Mouse (Mus musculus): ENCODE measurements around the gene Rnase11. TPM values are rescaled to one million over a fixed set of nuclear protein-coding genes. Genes with fewer than 3 reads are reported as not detected.
A peak's percentile ranks its signal among the peaks of the same experiment; 100 is the strongest.
"Not testable (repeated sequence)": the region's sequence is repeated elsewhere in the genome, so short reads cannot be mapped to it uniquely, and the experiment has no call there.

Rnase11 gene
- polyA plus RNA-seq (2014; fragmentation: Nextera tagmentation; extraction: Ambion mirVana) = not detected in 2 replicates

DNA sequence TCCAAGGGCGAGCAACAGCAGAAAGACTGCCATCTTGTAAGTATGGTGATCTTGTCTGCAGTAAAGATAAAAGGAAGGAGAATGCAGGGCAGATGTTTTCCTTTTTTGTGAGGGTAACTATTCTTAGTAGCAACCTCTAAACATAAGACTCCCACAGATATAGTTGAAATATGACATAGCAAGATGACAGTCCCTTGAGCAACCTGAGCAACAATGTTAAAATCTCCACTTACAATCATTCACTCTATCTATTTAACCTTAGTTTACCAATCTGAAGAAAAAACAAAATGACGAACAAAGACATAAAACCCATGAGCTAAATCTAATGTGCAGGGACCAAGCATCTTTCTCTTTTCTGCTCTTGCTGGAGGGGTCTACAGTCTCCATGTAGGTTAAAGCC, at the start of gene Rnase11:
TSS of gene Rnase11 (minus strand) at position 101 of the 400 bp plus-strand sequence.
- Histone ChIP-seq H3K4me1 (ENCODE audit: insufficient read depth) (no peaks in the 10 kb centered on the region), H3K9ac (no peak within 1 kb of the TSS), H3K9me3 (ENCODE audit: low read depth, low read length) (no peaks in the 10 kb centered on the region), H3K4me3 (ENCODE audit: low read depth, low read length) (no peak within 1 kb of the TSS), H3K27me3 (ENCODE audit: insufficient read depth, low read length) (no peaks in the 10 kb centered on the region), H3K36me3 (ENCODE audit: insufficient read depth) (no peaks in the 10 kb centered on the region), H3K27ac (ENCODE audit: low read depth) (no peak within 1 kb of the TSS), H3K4me2 (no peak within 1 kb of the TSS)
- DNase-seq (no peak), ATAC-seq (ENCODE audit: insufficient read depth) (no peak)
- 74% methylated on average over 2 of the region's 2 CpGs for WGBS
- TF ChIP-seq CTCF (IDR thresholded peaks at IDR 0.05; ENCODE audit: low read depth) = no peak

GRCm38 (mm10) chr14:51098921-51099320, 49.0 kb upstream of the Rnase11 start:
- Histone ChIP-seq H3K36me3 (ENCODE audit: insufficient read depth) (no peaks in the 10 kb centered on the region), H3K27ac (ENCODE audit: low read depth) (no peak overlapping the region), H3K9me3 (ENCODE audit: low read depth, low read length) (no peaks in the 10 kb centered on the region), H3K27me3 (ENCODE audit: insufficient read depth, low read length) (no peaks in the 10 kb centered on the region), H3K9ac (no peak overlapping the region), H3K4me1 (ENCODE audit: insufficient read depth) (peaks cover 4% of the 10 kb centered on the region; the same call in 1 of the 2 replicates), H3K4me2 (no peak overlapping the region), H3K4me3 (ENCODE audit: low read depth, low read length) (no peak overlapping the region)
- no peak for DNase-seq
- WGBS = 88% methylated on average over 11 of the region's 11 CpGs
- TF ChIP-seq CTCF (IDR thresholded peaks at IDR 0.05; ENCODE audit: low read depth) = no peak
- ATAC-seq (ENCODE audit: insufficient read depth) = no peak

GRCm38 (mm10) chr14:51098300-51098699, 48.3 kb upstream of the Rnase11 start:
- not testable (repeated sequence) for H3K4me2 ChIP-seq; H3K36me3 ChIP-seq (ENCODE audit: insufficient read depth); H3K9me3 ChIP-seq (ENCODE audit: low read depth, low read length); H3K4me3 ChIP-seq (ENCODE audit: low read depth, low read length); H3K9ac ChIP-seq; H3K4me1 ChIP-seq (ENCODE audit: insufficient read depth); H3K27ac ChIP-seq (ENCODE audit: low read depth); H3K27me3 ChIP-seq (ENCODE audit: insufficient read depth, low read length)
- ATAC-seq (ENCODE audit: insufficient read depth) = peak; percentile 18; the same call in 1 of the 2 replicates
- DNase-seq = peak; percentile 8
- TF ChIP-seq CTCF (IDR thresholded peaks at IDR 0.05; ENCODE audit: low read depth) = peak; percentile 72
- WGBS = 28% methylated on average over 1 of the region's 1 CpGs

DNA sequence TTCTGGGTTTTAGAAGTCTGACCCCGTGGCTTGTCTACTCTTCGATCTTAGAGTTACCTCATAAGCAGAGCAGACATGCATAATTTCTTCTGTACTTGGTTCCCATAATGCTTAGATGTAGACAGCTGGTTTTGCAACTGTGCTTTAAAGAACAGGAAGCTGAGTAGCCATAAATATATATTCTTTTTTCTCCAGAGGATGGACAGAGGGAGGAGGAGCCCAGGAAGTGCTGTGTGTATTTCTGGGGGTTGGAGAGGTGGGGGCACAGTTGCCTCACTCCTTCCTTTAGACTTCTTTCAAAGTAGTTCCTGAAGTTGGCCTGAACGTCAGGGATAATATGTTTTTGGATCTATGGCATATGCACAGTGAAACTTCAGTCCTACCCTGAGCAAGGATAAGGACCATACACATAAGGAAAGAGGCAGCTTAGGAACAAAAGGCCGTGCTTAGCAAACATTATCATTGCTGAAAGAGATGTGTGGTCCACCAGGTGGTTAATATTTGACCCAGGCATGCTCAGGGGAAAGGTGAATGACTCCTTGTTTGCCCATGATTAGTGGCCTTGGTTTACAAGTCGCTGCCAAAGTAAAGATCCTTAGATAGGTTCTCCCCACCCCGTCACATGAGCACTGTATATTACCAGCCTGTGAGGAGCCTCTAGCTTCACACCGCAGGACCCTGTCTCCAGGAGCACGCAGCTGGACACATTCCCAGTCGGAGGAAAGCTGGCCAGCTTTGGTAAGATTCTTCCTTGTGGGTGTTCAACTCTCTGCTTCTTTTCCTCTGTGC, 46.0 kb upstream of the Rnase11 start:
- H3K4me3 ChIP-seq (ENCODE audit: low read depth, low read length) = no peak overlapping the region
- H3K27ac ChIP-seq (ENCODE audit: low read depth) = peak overlapping the region; percentile 8; the same call in 1 of the 2 replicates
- WGBS = 30% methylated on average over 9 of the region's 9 CpGs
- no peak for TF ChIP-seq CTCF (IDR thresholded peaks at IDR 0.05; ENCODE audit: low read depth)
- H3K4me2 ChIP-seq = peak overlapping the region; percentile 10; the same call in 1 of the 2 replicates
- DNase-seq = peak; percentile 55
- H3K27me3 ChIP-seq (ENCODE audit: insufficient read depth, low read length) = no peaks in the 10 kb centered on the region
- H3K9ac ChIP-seq = no peak overlapping the region
- ATAC-seq (ENCODE audit: insufficient read depth) = no peak
- H3K36me3 ChIP-seq (ENCODE audit: insufficient read depth) = no peaks in the 10 kb centered on the region
- H3K4me1 ChIP-seq (ENCODE audit: insufficient read depth) = peaks cover 12% of the 10 kb centered on the region; the same call in 1 of the 2 replicates
- no peaks in the 10 kb centered on the region for H3K9me3 ChIP-seq (ENCODE audit: low read depth, low read length)

DNA sequence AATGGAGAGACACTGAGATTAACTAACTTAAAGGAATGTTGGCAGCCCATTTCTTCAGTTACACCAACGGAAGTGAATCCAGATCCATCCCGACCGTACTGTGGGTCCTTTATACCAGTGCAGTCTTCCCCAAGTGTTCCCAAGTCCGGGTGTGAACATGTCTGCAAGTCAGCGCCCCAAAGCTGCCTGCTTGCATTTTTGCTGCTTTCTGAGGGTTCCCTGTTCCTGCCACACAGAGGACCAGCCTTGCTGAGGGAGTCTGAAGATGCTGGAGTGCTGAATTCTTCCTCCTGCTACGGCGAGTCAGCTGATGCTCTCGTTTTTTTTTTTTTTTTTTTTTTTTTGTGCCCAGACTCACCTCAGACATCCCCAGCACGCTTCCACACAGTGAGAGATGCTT, 45.0 kb upstream of the Rnase11 start:
- TF ChIP-seq CTCF (IDR thresholded peaks at IDR 0.05; ENCODE audit: low read depth) = no peak
- DNase-seq = no peak
- H3K4me2 ChIP-seq = no peak overlapping the region
- no peak overlapping the region for H3K9ac ChIP-seq
- H3K27me3 ChIP-seq (ENCODE audit: insufficient read depth, low read length) = no peaks in the 10 kb centered on the region
- no peak for ATAC-seq (ENCODE audit: insufficient read depth)
- H3K4me3 ChIP-seq (ENCODE audit: low read depth, low read length) = no peak overlapping the region
- H3K27ac ChIP-seq (ENCODE audit: low read depth) = no peak overlapping the region
- no peaks in the 10 kb centered on the region for H3K36me3 ChIP-seq (ENCODE audit: insufficient read depth)
- H3K4me1 ChIP-seq (ENCODE audit: insufficient read depth) = peaks cover 12% of the 10 kb centered on the region; the same call in 1 of the 2 replicates
- no peaks in the 10 kb centered on the region for H3K9me3 ChIP-seq (ENCODE audit: low read depth, low read length)
- WGBS = 63% methylated on average over 9 of the region's 9 CpGs

DNA sequence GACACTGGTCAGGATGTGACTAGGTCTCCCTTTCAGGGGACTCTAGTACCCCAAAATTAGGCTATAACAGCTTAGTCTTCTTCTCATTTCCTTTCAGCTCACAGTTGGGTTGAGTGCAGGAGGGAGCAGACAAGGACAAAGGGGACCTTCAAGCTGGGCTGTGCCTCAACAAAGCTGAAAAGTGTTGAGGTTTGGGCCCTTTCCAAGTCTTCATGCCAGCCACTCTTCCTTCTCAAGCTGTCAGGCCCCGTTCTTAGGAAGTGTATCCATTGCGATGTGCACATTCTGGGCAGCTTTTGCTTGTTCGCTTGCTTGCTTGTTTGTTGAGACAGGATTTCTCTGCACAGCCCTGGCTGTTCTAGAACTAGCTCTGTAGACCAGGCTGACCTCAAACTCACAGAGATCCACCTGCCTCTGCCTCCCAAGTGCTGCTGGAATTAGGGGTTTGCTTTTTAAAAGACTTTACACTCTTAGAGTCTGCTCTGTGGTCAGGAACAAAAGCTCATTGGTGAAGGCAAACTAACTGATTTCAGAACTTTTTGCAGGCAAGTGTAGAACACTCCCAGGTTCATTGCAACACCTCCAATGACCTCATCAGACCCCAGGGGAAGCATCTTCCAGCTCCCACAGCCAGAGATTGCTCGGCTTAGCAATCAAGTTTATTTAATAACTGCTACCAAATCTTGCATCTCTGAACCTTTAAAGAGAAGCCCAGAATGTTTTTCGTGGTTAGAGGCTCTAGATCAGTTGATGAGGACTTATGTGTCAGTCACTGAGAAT, 44.3 kb upstream of the Rnase11 start:
- peaks cover 12% of the 10 kb centered on the region; the same call in 1 of the 2 replicates for H3K4me1 ChIP-seq (ENCODE audit: insufficient read depth)
- no peak for DNase-seq
- no peak overlapping the region for H3K4me3 ChIP-seq (ENCODE audit: low read depth, low read length)
- ATAC-seq (ENCODE audit: insufficient read depth) = no peak
- no peak overlapping the region for H3K4me2 ChIP-seq
- WGBS = 75% methylated on average over 5 of the region's 5 CpGs
- no peak overlapping the region for H3K27ac ChIP-seq (ENCODE audit: low read depth)
- TF ChIP-seq CTCF (IDR thresholded peaks at IDR 0.05; ENCODE audit: low read depth) = no peak
- H3K9ac ChIP-seq = no peak overlapping the region
- no peaks in the 10 kb centered on the region for H3K9me3 ChIP-seq (ENCODE audit: low read depth, low read length)
- H3K36me3 ChIP-seq (ENCODE audit: insufficient read depth) = no peaks in the 10 kb centered on the region
- H3K27me3 ChIP-seq (ENCODE audit: insufficient read depth, low read length) = no peaks in the 10 kb centered on the region

DNA sequence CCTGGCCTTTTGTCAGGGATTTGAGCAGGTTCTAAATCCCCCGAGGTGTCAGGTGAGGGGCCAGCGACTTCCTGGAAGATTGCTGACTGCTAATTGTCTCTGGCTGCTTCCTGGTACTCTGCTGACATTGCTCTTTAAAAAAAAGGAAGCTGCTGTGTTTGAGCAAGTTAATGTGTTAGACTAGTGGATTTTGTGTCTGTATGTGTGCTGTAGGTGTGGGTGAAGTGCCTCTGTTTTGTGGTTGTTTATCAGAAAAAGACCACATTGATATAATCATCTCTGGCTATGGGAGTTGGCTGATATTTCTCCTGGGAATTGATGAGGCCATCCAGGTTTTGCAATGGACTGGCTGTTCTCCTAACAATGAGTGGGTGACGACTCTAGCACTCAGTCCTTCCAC, 43.5 kb upstream of the Rnase11 start:
- H3K4me1 ChIP-seq (ENCODE audit: insufficient read depth) = peaks cover 12% of the 10 kb centered on the region; the same call in 1 of the 2 replicates
- ATAC-seq (ENCODE audit: insufficient read depth) (no peak), DNase-seq (peak; percentile 23)
- TF ChIP-seq CTCF (IDR thresholded peaks at IDR 0.05; ENCODE audit: low read depth) = no peak
- WGBS = 28% methylated on average over 3 of the region's 3 CpGs
- H3K36me3 ChIP-seq (ENCODE audit: insufficient read depth) = no peaks in the 10 kb centered on the region
- H3K27ac ChIP-seq (ENCODE audit: low read depth) = no peak overlapping the region
- no peaks in the 10 kb centered on the region for H3K9me3 ChIP-seq (ENCODE audit: low read depth, low read length)
- H3K4me2 ChIP-seq = no peak overlapping the region
- H3K9ac ChIP-seq = no peak overlapping the region
- H3K27me3 ChIP-seq (ENCODE audit: insufficient read depth, low read length) = no peaks in the 10 kb centered on the region
- no peak overlapping the region for H3K4me3 ChIP-seq (ENCODE audit: low read depth, low read length)

Measured in lung, embryonic 14.5 days (tissue).